Mouse (Mus musculus) hindbrain, postnatal 0 days (tissue): Measurements from ENCODE around the gene Itpkb. TPM values are rescaled to one million over a fixed set of nuclear protein-coding genes. Genes with fewer than 3 reads are reported as not detected.

Source experiments
- ATAC-seq: fragments of 200-750 bp; cut with Nextera tagmentation; 2 replicates; pipeline ENCODE4 v1.8.0; 2017; ENCODE audit warnings: mild to moderate bottlenecking, moderate TSS enrichment, moderate library complexity
- DNase-seq: peaks from one replicate; pipeline ENCODE4 v3.0.0-alpha.2; 2015; ENCODE audit warnings: low spot score
- H3K27ac ChIP-seq: fragments of 300-500 bp; sonication (generic); 2 replicates; pipeline ENCODE4 v1.5.1; 2014; ENCODE audit warnings: mild to moderate bottlenecking
- H3K27me3 ChIP-seq: fragments of 300-500 bp; sonication (generic); 2 replicates; pipeline ENCODE4 v1.6.1; 2014; ENCODE audit warnings: low read length, mixed read lengths; ENCODE audit not compliant: insufficient read depth
- H3K36me3 ChIP-seq: fragments of 300-500 bp; sonication (generic); 2 replicates; pipeline ENCODE4 v1.6.1; 2014; ENCODE audit warnings: low read length, mixed read lengths; ENCODE audit not compliant: insufficient read depth
- H3K4me1 ChIP-seq: fragments of 300-500 bp; sonication (generic); 2 replicates; pipeline ENCODE4 v1.6.1; 2014; ENCODE audit warnings: antibody characterized with exemption, low read length, mixed read lengths; ENCODE audit not compliant: insufficient read depth
- H3K4me2 ChIP-seq: fragments of 300-500 bp; sonication (generic); 2 replicates; pipeline ENCODE4 v1.6.1; 2014; ENCODE audit warnings: low read depth, mild to moderate bottlenecking, low read length, moderate library complexity, mixed read lengths
- H3K4me3 ChIP-seq: fragments of 300-500 bp; sonication (generic); 2 replicates; pipeline ENCODE4 v1.5.1; 2014; ENCODE audit warnings: low read length
- H3K9ac ChIP-seq: fragments of 300-500 bp; sonication (generic); replicated peaks from 2 replicates; pipeline ENCODE4 v1.6.1; 2014; ENCODE audit warnings: mild to moderate bottlenecking, low read length, moderate library complexity, mixed read lengths
- H3K9me3 ChIP-seq: fragments of 300-500 bp; sonication (generic); 2 replicates; pipeline ENCODE4 v1.6.1; 2016; ENCODE audit warnings: low read length, mixed read lengths
- CTCF ChIP-seq: IDR thresholded peaks from 2 replicates; pipeline ENCODE4 v1.5.1; 2016; ENCODE audit warnings: antibody characterized with exemption, control low read depth, low read depth
- WGBS: fragments of 180-500 bp; shearing (Covaris S2); extraction: QIAGEN DNeasy Blood & Tissue Kit; methylation state at CpG from one replicate; pipeline ENCODE4 v1.1.7; 2014; 5-methylcytosine and 5-hydroxymethylcytosine counted together
- polyA plus RNA-seq: library from polyadenylated mRNA; unstranded; fragments of >200 nt; fragmentation: Nextera tagmentation; extraction: Ambion mirVana; gene quantifications from 2 replicates; pipeline ENCODE4 v1.2.1, GENCODE M21; 2015
- total RNA-seq: library from RNA; depleted of rRNA; stranded (reverse); fragments of >200 nt; gene quantifications from 2 replicates; pipeline ENCODE4 v1.2.3, GENCODE M21; 2014

Itpkb gene
- total and polyA plus RNA-seq, 2 experiments from 2014 or later: 4.1 to 19.0 TPM

DNA sequence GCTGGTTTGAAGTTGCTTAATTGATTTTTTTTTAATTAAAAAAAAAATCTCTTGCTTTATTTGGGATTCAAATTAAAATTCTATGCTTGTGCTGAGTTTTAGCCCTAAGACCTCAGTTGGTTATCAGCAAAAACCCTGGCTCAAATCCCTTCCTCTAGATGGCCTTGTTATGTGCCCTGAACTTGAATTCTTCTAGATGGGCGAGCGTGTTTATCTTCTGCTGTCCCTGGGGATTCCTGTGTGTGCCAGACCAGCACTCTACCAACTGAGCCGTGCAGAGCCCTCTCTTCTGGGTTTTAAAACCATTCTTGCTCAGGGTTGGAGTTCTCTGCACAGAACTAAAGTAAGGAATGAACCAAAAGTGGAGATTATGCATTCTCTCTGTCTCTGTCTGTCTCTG, 22.0 kb downstream of the Itpkb start:
- Histone ChIP-seq H3K27me3 (no peaks in the 10 kb centered on the region), H3K4me1 (0 out of 2 replicates have a peak, but pooled peaks cover 1% of the 10 kb centered on the region), H3K27ac (no peak overlapping the region), H3K4me3 (no peak overlapping the region), H3K9ac (no peak overlapping the region), H3K36me3 (no peaks in the 10 kb centered on the region), H3K4me2 (no peak overlapping the region), H3K9me3 (no peaks in the 10 kb centered on the region)
- no peak for TF ChIP-seq CTCF
- DNase-seq: no peak
- WGBS: 50% methylated on average over 3 of the region's 3 CpGs
- no peak for ATAC-seq

DNA sequence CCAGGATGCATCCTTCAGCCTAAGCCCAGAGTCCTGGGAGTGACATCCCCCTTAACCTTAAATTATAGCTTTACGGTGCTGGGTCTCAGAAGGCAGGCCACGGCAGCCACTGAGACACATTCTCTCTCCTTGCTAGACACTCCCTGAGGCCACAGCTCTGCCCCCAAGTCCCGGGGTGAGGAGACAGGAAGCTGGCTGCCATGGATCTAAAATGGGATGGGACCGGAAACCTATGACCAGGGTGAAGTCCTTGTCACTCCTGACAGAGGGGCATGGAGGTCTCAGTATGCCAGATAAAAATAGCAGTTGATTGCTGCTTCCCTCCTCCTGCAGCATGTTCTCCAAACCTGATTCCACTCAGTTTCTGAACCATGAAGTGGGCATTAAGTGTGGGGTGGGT, 23.8 kb downstream of the Itpkb start:
- Histone ChIP-seq H3K27ac (no peak overlapping the region), H3K4me2 (no peak overlapping the region), H3K4me3 (no peak overlapping the region), H3K9me3 (no peaks in the 10 kb centered on the region), H3K36me3 (no peaks in the 10 kb centered on the region), H3K9ac (no peak overlapping the region), H3K4me1 (0 out of 2 replicates have a peak, but pooled peaks cover 6% of the 10 kb centered on the region), H3K27me3 (no peaks in the 10 kb centered on the region)
- 82% methylated on average over 4 of the region's 4 CpGs for WGBS
- TF ChIP-seq CTCF: no peak
- no peak for DNase-seq
- no peak for ATAC-seq

DNA sequence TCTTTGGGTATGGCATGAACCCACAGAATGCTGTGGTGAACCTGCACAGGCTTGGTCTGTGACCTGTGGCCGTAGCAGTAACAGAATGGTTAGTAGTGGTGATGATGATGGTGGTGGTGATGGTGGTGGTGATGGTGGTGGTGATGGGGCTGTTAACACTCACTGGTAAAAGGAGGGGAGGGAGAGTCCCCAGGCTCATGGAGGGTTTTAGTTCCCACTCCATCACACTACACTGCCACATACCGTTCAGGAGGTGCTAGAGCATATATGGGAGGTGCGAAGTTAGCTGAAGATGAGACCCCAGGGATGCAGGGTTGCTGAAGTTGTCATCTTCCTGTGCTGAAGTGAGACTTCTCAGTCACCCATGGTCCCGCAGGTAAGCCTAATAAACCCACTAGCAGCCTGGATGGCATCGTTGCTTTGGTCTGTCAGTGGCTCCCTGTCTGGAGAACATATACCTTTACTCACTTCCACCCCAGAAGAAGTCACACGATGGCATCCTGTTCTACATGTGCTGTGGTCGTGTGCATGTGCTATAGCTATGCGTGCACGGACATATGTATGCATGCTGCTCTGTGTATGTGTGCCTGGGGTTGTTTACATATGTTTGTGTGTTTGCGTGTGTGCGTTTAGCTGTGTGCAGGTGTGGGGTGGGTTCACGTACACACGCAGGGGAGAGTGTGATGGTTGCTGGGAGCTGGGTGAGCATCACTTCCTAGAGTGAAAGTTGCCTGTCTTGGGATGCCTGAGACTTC, 24.9 kb downstream of the Itpkb start:
- Histone ChIP-seq H3K4me3 (no peak overlapping the region), H3K9me3 (no peaks in the 10 kb centered on the region), H3K9ac (no peak overlapping the region), H3K4me2 (no peak overlapping the region), H3K36me3 (no peaks in the 10 kb centered on the region), H3K27ac (no peak overlapping the region), H3K4me1 (0 out of 2 replicates have a peak, but pooled peaks cover 8% of the 10 kb centered on the region), H3K27me3 (no peaks in the 10 kb centered on the region)
- DNase-seq (no peak), ATAC-seq (no peak)
- WGBS: 92% methylated on average over 13 of the region's 13 CpGs
- TF ChIP-seq CTCF: no peak

DNA sequence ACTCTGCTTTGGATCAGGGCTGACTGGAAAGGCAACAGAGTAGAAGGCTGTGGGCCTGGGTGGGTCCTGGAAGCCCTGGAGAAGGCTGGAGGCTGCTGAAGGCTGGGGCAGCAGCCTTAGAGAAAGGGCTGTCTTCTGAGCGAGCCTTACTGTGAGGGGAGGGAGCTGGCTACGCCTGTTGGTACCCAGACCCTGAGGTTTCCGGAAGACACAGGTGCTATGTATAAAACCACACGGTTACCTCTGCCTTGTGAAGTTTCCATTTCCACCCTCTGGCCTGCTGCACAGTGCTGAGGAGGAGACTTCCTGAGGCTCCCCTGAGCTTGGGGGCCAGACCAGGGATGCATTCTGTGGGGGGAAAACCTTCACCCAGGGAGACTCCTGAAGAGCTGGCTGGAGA, 25.9 kb downstream of the Itpkb start:
- H3K9ac ChIP-seq: no peak overlapping the region
- H3K4me2 ChIP-seq: no peak overlapping the region
- H3K36me3 ChIP-seq: no peaks in the 10 kb centered on the region
- no peak for DNase-seq
- TF ChIP-seq CTCF: no peak
- no peak overlapping the region for H3K4me3 ChIP-seq
- ATAC-seq: no peak
- no peak overlapping the region for H3K27ac ChIP-seq
- WGBS: 79% methylated on average over 4 of the region's 4 CpGs
- H3K9me3 ChIP-seq: no peaks in the 10 kb centered on the region
- 0 out of 2 replicates have a peak, but pooled peaks cover 8% of the 10 kb centered on the region for H3K4me1 ChIP-seq
- no peaks in the 10 kb centered on the region for H3K27me3 ChIP-seq

DNA sequence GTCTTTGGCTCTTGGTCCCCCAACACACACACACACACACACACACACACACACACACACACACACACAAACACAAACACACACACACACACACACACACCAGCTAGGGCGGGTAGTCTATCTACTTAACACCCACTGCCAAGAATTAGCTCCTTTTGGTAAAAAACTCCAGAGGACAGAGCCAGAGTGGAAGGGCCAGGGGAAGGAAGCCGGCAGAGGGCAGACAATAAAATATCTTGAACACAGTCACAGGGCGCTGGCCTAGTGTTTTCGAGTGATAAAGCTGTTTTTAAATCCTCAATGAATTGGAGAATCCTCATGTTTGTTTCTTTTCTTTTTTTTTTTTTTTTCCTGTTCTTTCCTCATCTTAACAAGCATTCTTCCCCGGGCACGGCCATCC, 26.6 kb downstream of the Itpkb start:
- Histone ChIP-seq H3K9ac (no peak overlapping the region), H3K27me3 (no peaks in the 10 kb centered on the region), H3K9me3 (no peaks in the 10 kb centered on the region), H3K4me1 (0 out of 2 replicates have a peak, but pooled peaks cover 8% of the 10 kb centered on the region), H3K4me3 (no peak overlapping the region), H3K27ac (0 out of 2 replicates have a peak overlapping the region, but pooled peaks have one; percentile 45), H3K36me3 (no peaks in the 10 kb centered on the region), H3K4me2 (no peak overlapping the region)
- no peak for TF ChIP-seq CTCF
- 74% methylated on average over 6 of the region's 6 CpGs for WGBS
- ATAC-seq (no peak), DNase-seq (no peak)

DNA sequence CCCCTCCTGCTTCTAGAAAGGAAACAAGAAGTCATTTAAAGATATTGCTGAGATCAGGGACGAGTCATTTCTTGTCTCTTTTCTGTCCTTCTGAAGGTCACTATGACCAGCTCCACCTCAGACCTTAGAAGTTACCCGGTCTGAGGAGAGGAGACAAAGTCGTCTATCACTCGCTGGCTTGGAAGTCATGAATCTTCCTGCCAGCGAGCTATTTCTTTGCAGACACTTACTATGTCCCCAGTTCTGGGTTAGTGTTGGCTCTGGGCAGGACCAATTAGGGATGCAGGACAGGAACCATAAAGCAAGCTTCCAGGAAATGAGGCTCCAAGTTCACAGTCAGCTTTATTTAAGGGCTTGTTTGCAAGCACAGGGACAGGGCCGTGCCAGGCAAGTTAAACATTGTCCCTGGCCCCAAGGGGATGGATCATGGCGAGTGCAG, 27.6 kb downstream of the Itpkb start:
- Histone ChIP-seq H3K4me2 (no peak overlapping the region), H3K4me3 (no peak overlapping the region), H3K9me3 (no peaks in the 10 kb centered on the region), H3K27ac (peak overlapping the region; percentile 45; the same call in 1 of the 2 replicates), H3K4me1 (0 out of 2 replicates have a peak, but pooled peaks cover 8% of the 10 kb centered on the region), H3K27me3 (no peaks in the 10 kb centered on the region), H3K36me3 (no peaks in the 10 kb centered on the region), H3K9ac (no peak overlapping the region)
- DNase-seq: peak; percentile 41
- 68% methylated on average over 7 of the region's 7 CpGs for WGBS
- no peak for ATAC-seq
- no peak for TF ChIP-seq CTCF

DNA sequence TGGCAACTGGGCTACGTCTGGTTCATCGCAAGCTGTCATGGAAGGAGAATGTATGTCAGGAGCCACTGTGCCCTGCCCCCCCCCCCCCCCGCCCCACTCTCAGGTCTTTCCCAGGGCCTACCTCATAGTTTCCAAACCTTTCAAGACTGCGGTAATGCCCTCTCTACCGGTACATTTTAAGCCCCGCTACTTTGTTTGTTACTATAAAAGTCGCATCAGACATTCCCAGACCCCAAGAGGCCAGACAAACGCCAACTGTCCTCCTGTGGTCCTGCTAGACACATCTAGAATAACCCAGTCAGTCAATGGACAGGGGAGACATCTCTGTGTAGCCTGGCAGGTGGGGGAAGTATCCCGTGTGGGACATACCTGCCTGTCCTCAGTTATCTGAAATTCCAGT, 28.2 kb downstream of the Itpkb start:
- Histone ChIP-seq H3K36me3 (no peaks in the 10 kb centered on the region), H3K27ac (peak overlapping the region; percentile 45; the same call in 1 of the 2 replicates), H3K4me1 (0 out of 2 replicates have a peak, but pooled peaks cover 8% of the 10 kb centered on the region), H3K9me3 (no peaks in the 10 kb centered on the region), H3K4me2 (no peak overlapping the region), H3K9ac (no peak overlapping the region), H3K27me3 (no peaks in the 10 kb centered on the region), H3K4me3 (no peak overlapping the region)
- TF ChIP-seq CTCF: no peak
- no peak for ATAC-seq
- 94% methylated on average over 9 of the region's 9 CpGs for WGBS
- DNase-seq: no peak
